Mouse (Mus musculus) ES-E14 (cell line): Measurements from ENCODE around the gene Ube2o.

ENCODE experiments used
- ZC3H11A ChIP-seq: IDR thresholded peaks from 2 replicates; pipeline ENCODE4 v1.6.1; 2012; ENCODE audit warnings: low read depth, mild to moderate bottlenecking, inconsistent platforms, low read length, borderline replicate concordance
- ZNF384 ChIP-seq: IDR thresholded peaks from 2 replicates; pipeline ENCODE4 v1.6.1; 2012; ENCODE audit warnings: low read depth, low read length, inconsistent platforms

GRCm38 (mm10) chr11:116515330-116516020 is 65.8 kb downstream of the Ube2o start:
- TF ChIP-seq ZNF384: no peak
- no peak for TF ChIP-seq ZC3H11A
